Mouse (Mus musculus): ENCODE results near the gene Cwc15.

DNA sequence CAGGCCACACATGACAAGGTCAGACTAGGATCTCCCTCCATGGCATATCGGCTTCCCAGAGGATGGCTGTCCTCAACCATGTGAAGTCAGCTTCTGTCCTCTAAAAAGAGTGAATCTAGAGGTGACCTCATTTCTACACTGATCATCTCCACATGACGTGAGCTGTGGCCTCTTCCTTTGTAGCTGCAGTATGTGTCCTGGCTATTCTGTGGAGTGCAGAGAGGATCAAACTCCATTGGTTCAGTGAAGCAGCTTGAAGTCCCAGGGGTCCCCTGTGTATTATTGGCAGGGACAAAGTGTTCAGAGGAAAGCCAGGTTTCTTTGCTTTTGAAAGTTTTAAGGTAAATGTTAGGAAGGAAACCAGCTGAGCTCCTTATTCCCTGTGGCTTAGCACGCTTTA, 17.7 kb downstream of the Cwc15 start:
- no peak for TF ChIP-seq POLR2A (IDR thresholded peaks at IDR 0.05; ENCODE audit: low read depth, low read length)
- no peak for TF ChIP-seq CTCF (IDR thresholded peaks at IDR 0.05; ENCODE audit: extremely low read depth, insufficient read depth, insufficient read length, insufficient replicate concordance)
